Mouse (Mus musculus) MEL (cell line): Measurements from ENCODE around the gene Dag1.

Source experiments
- RAD21 ChIP-seq: IDR thresholded peaks from 2 replicates; pipeline ENCODE4 v1.6.1; 2011; ENCODE audit warnings: mild to moderate bottlenecking, low read depth, low read length, improper control_type of control experiment
- ZNF384 ChIP-seq: IDR thresholded peaks from 2 replicates; pipeline ENCODE4 v1.6.1; 2012; ENCODE audit warnings: low read depth, mild to moderate bottlenecking, inconsistent platforms, low read length, improper control_type of control experiment

DNA sequence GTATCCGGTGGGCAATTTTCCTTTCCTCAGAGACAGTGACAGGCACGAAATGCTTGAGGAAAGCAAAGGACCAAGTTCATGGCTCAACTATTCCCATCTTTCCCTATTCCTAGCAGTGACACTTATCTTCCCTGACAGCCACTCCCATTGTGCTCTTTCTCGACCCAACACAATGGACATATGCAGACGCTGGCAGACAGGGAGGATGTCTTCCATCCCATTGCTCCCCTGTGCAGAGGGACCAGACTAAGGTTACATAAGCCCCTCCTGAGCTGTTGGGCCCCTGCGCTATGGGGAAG, 74.3 kb downstream of the Dag1 start:
- TF ChIP-seq RAD21 (no peak), ZNF384 (no peak)
